Mouse (Mus musculus): ENCODE measurements at regions not wholly inside any gene's neighbourhood (a gene's known extent, or its start where the extent isn't known, plus 50 kb on each side); places are given as distances from the start of the nearest gene placed in this dataset.

DNA sequence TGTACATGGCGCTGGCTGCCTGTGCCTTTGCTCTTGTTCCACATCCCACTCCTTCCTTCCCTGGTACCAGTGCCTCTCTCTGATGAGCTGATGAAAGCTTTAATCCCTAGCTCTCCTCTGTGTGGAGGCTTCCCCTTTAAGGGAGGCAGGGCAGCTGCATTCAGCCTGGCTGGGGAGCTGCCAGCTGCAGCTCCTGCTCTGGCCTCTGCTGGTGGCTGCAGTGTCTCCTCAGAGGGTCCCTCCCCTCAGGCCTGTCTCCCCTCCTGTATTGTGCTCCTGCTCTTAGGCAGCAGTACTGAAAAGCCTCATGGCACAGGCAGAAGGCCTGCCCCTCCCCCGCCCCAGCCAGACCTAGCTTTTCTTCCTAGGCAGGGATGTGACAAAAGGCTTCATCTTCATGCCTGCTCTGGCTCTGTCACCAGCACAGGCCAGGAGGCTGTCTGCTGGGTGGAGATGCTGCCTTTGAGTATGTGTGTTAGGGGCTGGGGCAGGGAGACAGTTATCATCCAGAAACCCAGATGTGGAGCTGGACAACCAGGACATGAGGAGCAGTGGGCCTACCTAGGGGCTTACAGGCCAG, 97.7 kb upstream of the Zcchc13 start:
- ATAC-seq (replicated peaks; ENCODE audit: low read depth, poor library complexity, severe bottlenecking) = 0 out of 2 replicates have a peak, but pooled peaks have one; percentile 37

DNA sequence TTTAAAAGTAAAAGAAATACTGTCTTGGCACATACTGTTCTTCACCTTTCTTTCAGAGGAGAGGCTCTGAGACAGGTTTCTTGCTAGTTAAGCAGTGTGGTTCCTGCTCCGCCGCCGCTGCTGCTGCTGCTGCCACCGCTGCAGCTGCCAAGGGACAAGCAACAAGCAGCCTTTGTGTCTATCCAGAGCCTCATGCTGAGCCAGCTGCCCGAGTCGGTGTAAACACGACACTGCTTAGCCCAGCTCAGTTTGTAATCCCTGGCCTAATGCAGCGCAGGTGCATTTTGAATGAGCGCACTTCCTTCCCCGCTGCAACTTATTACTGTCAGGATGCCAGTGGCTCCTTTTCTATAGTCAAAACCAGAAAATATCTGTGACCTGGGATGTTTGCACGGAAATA, 97.1 kb upstream of the Zcchc13 start:
- no peak for ATAC-seq (replicated peaks; ENCODE audit: low read depth, poor library complexity, severe bottlenecking)

DNA sequence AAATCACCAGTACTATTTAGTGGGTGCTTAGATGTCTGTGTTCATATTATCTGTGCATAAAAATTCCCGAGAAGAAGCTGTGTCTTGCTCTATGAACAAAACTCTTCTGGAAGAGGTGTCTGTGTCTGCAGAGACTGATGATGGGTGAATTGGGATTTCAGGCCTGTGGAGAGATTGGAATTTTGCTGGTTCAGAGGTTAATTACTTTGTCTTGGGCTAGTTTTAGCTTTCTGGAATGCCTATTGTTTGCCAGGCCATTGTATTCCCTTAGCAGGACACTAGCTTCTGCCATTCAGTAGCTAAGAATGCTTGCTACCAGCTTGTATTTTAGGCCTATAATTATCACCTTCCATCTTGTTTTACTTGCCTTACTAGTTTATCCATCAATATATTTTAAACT, 96.6 kb upstream of the Zcchc13 start:
- no peak for ATAC-seq (replicated peaks; ENCODE audit: low read depth, poor library complexity, severe bottlenecking)

DNA sequence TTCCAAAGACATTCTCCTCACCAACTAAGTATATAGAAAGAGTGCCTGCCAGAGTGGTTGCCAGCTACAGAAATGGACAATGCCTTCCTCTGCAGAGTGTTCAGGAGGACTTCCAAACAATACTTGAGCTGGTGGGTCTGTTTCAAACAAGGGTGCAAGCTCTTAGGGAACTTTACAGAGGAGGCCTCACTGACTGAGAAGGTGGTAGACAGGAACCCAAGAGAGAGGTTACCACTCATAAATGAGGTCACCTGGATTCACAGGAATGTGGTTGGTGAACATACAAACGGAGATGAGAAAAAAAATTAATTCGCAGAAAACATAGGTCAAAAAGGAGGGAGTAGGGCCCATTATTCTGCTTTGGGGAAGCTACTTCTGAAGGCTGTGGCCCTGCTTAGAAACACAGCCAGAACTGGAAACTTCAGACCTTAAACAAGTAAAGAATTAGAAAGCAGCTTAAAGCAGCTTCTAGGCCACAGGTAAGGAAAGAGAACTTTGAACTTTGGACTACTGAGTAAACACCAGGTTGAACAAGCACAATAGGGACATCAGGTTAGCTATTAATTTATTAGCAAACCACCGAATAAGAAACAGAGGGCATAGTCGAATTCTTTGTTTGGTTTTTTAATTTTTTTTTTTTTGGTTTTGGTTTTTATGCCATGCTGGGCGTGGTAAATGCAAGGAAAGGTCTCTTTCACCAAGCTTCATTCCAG, 83.7 kb upstream of the Zcchc13 start:
- no peak for ATAC-seq (replicated peaks; ENCODE audit: low read depth, poor library complexity, severe bottlenecking)

DNA sequence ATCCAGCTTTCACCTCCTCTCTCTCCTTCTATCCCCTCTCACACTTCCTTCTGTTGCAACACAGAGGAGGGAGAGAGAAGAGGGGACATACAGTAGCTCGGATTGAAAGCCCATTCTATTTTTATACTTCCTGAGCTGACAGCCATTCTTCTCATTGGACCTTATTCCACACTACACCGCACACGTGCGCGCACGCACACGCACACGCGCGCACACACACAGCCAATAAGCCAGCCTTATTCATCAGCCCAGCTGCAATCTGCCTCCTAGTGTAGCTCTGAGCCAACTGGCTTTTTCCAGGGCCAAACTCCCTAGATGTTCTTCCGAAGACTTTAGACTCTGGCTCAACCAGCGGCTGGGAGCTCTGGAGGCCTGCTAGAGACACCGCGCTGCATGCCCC, 79.1 kb upstream of the Zcchc13 start:
- ATAC-seq (replicated peaks; ENCODE audit: low read depth, poor library complexity, severe bottlenecking) = peak; percentile 48

DNA sequence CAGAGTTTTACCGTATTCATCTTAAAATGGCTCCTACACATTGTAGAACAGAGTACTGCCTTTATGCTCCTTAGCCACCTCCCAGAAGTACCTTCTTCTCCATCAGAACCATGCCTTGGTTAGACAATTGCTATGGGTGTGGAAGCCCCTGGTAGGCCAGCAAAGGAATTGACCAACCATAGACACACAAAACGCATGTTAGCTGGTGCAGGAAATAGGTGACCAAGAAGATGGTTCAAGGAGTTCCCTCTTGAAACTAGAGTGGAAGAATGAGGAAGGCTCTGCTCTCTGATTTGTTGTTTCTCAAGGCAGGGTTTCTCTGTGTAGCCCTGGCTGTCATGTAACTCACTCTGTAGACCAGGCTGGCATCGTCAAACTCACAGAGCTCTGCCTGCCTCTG, 77.2 kb upstream of the Zcchc13 start:
- peak; percentile 31; the same call in 1 of the 2 replicates for ATAC-seq (replicated peaks; ENCODE audit: low read depth, poor library complexity, severe bottlenecking)

DNA sequence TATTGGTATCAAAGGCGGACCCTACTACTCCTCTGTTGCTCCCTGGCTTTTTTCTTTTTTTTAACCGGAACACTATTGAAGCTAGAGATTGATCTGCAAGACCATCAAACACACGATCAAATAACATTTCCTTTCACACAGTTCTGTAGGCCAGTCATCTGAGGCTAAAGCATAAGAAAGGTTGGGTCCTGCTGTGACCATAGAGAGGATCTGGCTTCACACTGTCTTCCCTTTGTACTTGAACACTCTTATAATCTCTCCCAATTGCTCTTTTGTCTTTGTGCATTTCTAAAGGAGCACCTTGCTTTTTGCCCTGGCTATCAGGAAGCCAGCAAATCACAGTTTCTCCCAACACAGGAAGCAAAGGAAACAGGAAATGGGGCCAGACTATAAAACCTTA, 76.8 kb upstream of the Zcchc13 start:
- no peak for ATAC-seq (replicated peaks; ENCODE audit: low read depth, poor library complexity, severe bottlenecking)

DNA sequence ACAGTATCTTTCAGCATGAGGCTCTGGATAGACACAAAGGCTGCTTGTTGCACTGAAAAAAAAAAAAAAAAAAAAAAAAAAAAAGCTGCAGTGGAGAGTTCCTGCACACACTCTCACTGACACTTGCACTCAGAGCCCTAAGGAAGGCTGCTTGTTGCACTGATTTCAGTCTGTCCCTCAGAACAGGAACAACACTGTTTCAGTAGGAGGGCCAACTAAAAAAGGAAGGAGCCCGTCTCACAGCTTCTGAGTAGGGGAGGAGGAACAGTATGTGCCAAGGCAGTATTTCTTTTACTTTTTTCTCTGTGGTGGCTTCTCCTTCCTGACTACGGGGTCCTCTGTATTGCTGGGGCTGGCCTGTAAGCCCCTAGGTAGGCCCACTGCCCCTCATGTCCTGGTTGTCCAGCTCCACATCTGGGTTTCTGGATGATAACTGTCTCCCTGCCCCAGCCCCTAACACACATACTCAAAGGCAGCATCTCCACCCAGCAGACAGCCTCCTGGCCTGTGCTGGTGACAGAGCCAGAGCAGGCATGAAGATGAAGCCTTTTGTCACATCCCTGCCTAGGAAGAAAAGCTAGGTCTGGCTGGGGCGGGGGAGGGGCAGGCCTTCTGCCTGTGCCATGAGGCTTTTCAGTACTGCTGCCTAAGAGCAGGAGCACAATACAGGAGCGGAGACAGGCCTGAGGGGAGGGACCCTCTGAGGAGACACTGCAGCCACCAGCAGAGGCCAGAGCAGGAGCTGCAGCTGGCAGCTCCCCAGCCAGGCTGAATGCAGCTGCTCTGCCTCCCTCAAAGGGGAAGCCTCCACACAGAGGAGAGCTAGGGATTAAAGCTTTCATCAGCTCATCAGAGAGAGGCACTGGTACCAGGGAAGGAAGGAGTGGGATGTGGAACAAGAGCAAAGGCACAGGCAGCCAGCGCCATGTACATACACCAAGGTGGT, 75.1 kb upstream of the Zcchc13 start:
- peak; percentile 72 for ATAC-seq (replicated peaks; ENCODE audit: low read depth, poor library complexity, severe bottlenecking)

DNA sequence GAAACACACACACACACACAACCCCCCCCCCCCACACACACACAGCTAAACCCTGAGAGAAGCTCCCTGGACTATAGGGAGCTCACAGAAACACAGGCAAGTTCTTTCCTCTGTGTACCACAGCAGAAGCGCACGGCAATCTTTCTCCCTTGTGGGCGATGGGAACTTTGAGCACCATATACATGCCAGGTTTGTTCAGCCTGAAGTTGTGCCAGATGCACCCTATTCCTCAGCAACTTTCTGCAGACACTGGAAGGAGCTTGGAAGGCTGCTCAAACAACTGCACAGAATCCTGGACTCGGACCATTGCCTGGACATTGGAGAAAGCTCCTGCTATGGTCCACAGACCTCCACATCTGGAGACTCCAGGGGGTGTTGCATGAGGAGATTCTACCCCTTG, 74.3 kb upstream of the Zcchc13 start:
- ATAC-seq (replicated peaks; ENCODE audit: low read depth, poor library complexity, severe bottlenecking) = no peak

DNA sequence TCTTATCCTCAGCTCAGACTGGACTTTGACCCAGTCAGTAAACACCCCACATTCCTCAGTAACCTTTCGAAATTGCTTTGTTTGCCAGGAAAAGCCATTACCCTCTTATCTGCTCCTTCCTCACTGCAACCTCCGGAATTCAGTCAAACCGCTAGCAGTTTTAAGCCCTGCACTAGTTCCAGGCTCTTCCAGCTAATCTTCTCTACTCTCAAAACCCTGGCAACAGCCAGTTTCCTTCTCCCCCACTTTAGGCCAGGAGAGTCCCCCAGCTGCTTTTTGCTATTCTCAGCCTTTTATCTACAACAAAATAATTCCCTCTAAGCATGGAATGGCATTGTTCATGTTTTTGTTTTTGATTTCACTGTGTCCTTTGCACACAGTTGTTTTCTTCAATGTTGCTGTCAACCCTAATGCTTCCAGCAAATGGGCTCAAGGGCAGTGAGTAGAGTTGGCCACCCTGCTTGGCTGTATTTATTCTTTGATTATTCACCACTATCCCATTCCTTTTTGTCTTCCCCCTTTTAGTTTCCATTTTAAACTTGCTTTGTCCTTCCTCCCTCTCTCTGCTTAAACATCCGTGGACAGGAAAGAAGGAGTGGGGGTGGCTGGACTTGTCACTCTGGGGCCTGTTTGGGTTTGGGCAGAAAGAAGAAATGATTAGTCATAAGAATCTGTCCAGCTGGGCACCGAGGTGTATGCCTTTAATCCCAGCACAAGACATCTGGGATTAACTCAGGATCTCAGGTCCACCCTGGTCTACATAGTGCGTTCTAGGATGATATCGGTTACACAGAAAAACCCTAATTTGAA, 73.5 kb upstream of the Zcchc13 start:
- peak; percentile 27; the same call in 1 of the 2 replicates for ATAC-seq (replicated peaks; ENCODE audit: low read depth, poor library complexity, severe bottlenecking)

DNA sequence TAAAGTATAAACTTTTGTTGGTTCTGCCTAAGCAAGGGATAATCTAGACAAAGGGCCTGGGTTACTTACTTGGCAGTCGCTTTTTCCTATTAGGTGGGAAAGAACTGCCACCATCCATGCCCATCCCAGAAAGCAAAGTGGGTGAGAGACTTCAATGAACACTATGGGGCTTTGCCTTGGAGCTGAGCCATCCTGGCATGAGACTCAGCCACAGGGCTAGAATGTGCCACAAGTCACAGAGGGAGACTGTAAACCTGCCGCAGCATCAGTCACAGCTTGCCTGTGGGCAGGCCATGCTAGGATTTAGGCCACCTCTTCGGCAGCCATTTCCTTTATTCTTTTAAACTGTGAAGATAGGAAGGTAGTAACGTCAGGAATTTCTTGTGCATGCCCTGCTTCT, 72.9 kb upstream of the Zcchc13 start:
- no peak for ATAC-seq (replicated peaks; ENCODE audit: low read depth, poor library complexity, severe bottlenecking)

DNA sequence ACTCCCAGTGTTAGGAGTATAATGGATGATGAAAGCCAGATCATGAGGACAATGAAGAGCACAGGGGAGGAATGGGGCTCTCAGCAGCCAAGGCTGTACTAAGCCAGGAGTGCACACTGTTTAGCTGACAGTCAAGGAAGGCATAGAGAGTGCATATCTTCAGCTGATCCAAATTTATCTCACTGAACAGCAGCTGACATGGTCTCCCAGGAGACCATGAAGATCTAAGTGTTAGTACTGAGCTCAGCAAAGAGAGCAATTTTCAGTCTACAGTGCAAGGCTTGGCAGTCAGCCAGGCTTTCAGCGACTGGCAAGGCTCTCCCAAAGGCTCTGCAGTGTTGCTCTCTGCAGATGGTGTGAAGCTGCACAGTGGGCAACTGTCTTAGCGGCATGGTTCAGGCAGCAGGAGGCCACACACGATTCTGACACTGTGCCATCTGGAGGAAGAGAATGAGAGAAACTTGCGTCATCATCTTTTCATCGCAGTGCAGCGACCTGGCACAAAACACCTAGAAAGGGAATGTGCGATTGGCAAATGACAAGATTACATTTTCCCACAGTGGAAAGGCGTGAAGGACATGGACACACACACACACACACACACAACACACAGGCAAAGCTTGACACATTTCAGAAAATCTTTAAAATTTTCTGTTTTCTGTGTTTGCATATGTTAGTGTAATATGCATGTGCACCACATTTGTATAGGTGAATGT, 66.7 kb upstream of the Zcchc13 start:
- ATAC-seq (replicated peaks; ENCODE audit: low read depth, poor library complexity, severe bottlenecking) = no peak

DNA sequence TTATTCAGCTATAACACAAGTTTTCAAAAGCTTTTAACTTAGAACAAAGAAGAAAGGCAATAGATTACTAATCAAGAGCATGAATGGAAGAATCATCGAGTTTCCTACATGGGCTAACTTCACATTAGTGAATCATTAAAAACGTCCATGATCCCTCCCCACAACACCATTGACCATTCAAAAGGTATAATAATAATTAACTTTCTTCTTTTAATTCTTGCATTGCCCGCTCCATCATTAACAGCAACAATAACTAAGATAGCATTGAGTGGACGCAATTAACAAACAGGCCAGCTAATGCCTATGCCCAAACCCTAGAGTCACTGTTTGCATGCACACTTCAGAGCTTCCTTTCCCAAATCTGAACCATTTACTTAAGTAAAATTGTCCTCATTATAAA, 57.0 kb upstream of the Zcchc13 start:
- ATAC-seq (replicated peaks; ENCODE audit: low read depth, poor library complexity, severe bottlenecking) = no peak

DNA sequence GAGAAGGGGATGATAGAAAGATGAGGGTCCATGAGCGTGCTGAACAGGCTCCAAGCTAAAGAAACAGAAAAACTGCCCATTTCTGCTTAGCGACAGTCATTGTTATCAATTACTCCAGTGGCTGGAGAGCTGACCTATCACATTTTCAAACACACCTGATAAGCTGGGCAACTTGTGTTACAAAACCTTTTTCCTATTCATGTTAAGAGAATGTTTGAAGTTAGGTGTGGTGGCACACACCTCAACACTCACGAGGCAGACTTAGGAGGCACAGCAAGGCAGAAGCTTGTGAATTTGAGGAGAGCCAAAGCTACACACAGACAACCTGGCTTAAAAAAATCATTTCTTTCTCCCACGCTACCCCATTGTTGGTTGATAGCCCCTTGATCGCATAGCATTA, 50.9 kb upstream of the Zcchc13 start:
- no peak for ATAC-seq (replicated peaks; ENCODE audit: low read depth, poor library complexity, severe bottlenecking)
